Mouse (Mus musculus) lung, postnatal 0 days (tissue): ENCODE results near the gene Galnt16.

Experiments
- CTCF ChIP-seq: IDR thresholded peaks from 2 replicates; pipeline ENCODE4 v1.5.1; 2016; ENCODE audit warnings: antibody characterized with exemption, mild to moderate bottlenecking
- EP300 ChIP-seq: IDR thresholded peaks from 2 replicates; pipeline ENCODE4 v1.6.1; 2016; ENCODE audit warnings: antibody characterized with exemption, mild to moderate bottlenecking, control low read depth

DNA sequence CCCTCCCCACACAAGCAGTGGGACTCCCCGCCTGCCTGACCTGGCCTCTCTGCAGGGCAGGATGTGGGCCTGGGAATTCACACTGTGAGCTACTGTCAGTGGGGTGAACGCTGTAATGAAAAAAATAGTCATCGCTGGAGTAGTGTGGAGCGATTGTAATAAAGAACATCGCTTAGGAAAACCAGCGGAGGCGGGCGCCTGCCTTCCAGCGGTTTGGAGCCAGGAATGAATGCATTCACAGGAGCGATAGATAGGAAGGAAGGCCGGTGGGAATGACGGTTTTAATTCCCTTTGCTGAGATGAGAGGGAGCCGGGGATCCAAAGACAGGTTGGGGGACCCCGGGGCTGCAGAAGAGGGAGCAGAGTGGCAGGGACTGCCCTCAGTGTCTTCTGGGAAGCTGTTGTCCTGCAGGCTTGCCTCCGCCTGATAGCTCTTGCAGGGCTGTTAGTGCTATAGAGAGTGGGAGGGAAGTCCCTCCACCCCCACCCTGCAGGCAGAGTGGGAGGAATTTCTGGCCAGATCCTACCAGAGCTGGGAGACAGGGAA, 56.8 kb downstream of the Galnt16 start:
- TF ChIP-seq EP300 (no peak), CTCF (no peak)
